Mouse (Mus musculus) CH12.LX (cell line): ENCODE measurements around the gene Pcdh15.

Experiments used
- EP300 ChIP-seq: IDR thresholded peaks from 2 replicates; pipeline ENCODE4 v1.6.1; 2011; ENCODE audit warnings: low read length, improper control_type of control experiment
- KAT2A ChIP-seq: IDR thresholded peaks from 2 replicates; pipeline ENCODE4 v1.6.1; 2012; ENCODE audit warnings: low read length, improper control_type of control experiment, inconsistent platforms; ENCODE audit not compliant: insufficient replicate concordance
- NRF1 ChIP-seq: IDR thresholded peaks from 2 replicates; pipeline ENCODE4 v1.6.1; 2014; ENCODE audit warnings: low read depth, mild to moderate bottlenecking, inconsistent platforms, low read length, improper control_type of control experiment, moderate library complexity

- TF ChIP-seq NRF1 = no peak
- TF ChIP-seq EP300 = no peak
- TF ChIP-seq KAT2A = no peak
These were observed 833.0 kb downstream of the Pcdh15 start for GRCm38 (mm10) chr10:73931996-73932679.
